Mouse (Mus musculus) ovary, postnatal 10 days (tissue): ENCODE results near the gene Elavl2.
"Not testable (repeated sequence)": the region's sequence is repeated elsewhere in the genome, so short reads cannot be mapped to it uniquely, and the experiment has no call there.

ENCODE experiments used
- DNase-seq: peaks from one replicate; pipeline ENCODE4 v3.0.0; 2022; ENCODE audit warnings: low spot score

Gene Elavl2

GRCm38 (mm10) chr4:91334177-91334576, 66.4 kb downstream of the Elavl2 start:
- DNase-seq: no peak

- no peak for DNase-seq
These were observed 89.8 kb downstream of the Elavl2 start for GRCm38 (mm10) chr4:91310801-91311200.

- DNase-seq: no peak
These were observed 102.9 kb downstream of the Elavl2 start for GRCm38 (mm10) chr4:91297706-91298105.

GRCm38 (mm10) chr4:91295317-91295716, 105.3 kb downstream of the Elavl2 start:
- DNase-seq: no peak

- no peak for DNase-seq
These were observed 109.1 kb downstream of the Elavl2 start for GRCm38 (mm10) chr4:91291526-91291925.

GRCm38 (mm10) chr4:91290373-91290772, 110.2 kb downstream of the Elavl2 start:
- DNase-seq: no peak

GRCm38 (mm10) chr4:91289151-91289550, 111.4 kb downstream of the Elavl2 start:
- no peak for DNase-seq

GRCm38 (mm10) chr4:91268390-91268789, 132.2 kb downstream of the Elavl2 start:
- no peak for DNase-seq

- DNase-seq: no peak
These were observed 136.7 kb downstream of the Elavl2 start for GRCm38 (mm10) chr4:91263733-91264440.

GRCm38 (mm10) chr4:91262839-91263238, 137.7 kb downstream of the Elavl2 start:
- no peak for DNase-seq

- no peak for DNase-seq
These were observed 140.0 kb downstream of the Elavl2 start for GRCm38 (mm10) chr4:91260622-91261021.

GRCm38 (mm10) chr4:91248650-91249049, 151.9 kb downstream of the Elavl2 start:
- no peak for DNase-seq

- DNase-seq: not testable (repeated sequence)
These were observed 155.4 kb downstream of the Elavl2 start for GRCm38 (mm10) chr4:91245136-91245535.

- DNase-seq: no peak
These were observed 156.0 kb downstream of the Elavl2 start for GRCm38 (mm10) chr4:91244554-91244953.

- DNase-seq: no peak
These were observed 156.7 kb downstream of the Elavl2 start for GRCm38 (mm10) chr4:91243896-91244295.

GRCm38 (mm10) chr4:91238739-91239485, 161.7 kb downstream of the Elavl2 start:
- no peak for DNase-seq

GRCm38 (mm10) chr4:91236976-91237375, 163.6 kb downstream of the Elavl2 start:
- no peak for DNase-seq

GRCm38 (mm10) chr4:91234941-91235340, 165.6 kb downstream of the Elavl2 start:
- DNase-seq: no peak

GRCm38 (mm10) chr4:91233599-91233998, 167.0 kb downstream of the Elavl2 start:
- DNase-seq: no peak

GRCm38 (mm10) chr4:91230439-91230863, 170.1 kb downstream of the Elavl2 start:
- DNase-seq: no peak

- no peak for DNase-seq
These were observed 172.2 kb downstream of the Elavl2 start for GRCm38 (mm10) chr4:91228341-91228740.

GRCm38 (mm10) chr4:91223811-91224210, 176.8 kb downstream of the Elavl2 start:
- DNase-seq: no peak

- no peak for DNase-seq
These were observed 181.3 kb downstream of the Elavl2 start for GRCm38 (mm10) chr4:91219322-91219721.
